Mouse (Mus musculus) forebrain, embryonic 13.5 days (tissue): ENCODE measurements around the gene Tmem178b. TPM values are rescaled to one million over a fixed set of nuclear protein-coding genes. Genes with fewer than 3 reads are reported as not detected.

Experiments used
- ATAC-seq: fragments of 200-750 bp; cut with Nextera tagmentation; 2 replicates; pipeline ENCODE4 v1.8.0; 2017
- H3K27ac ChIP-seq: fragments of 300-500 bp; sonication (generic); 2 replicates; pipeline ENCODE4 v1.5.1; 2015; ENCODE audit warnings: inconsistent platforms, mild to moderate bottlenecking, moderate library complexity
- H3K27me3 ChIP-seq: fragments of 300-500 bp; sonication (generic); 2 replicates; pipeline ENCODE4 v1.6.1; 2015; ENCODE audit warnings: mild to moderate bottlenecking, inconsistent platforms
- H3K36me3 ChIP-seq: fragments of 300-500 bp; sonication (generic); 2 replicates; pipeline ENCODE4 v1.6.1; 2015; ENCODE audit warnings: mild to moderate bottlenecking, inconsistent platforms; ENCODE audit not compliant: poor library complexity, severe bottlenecking
- H3K4me1 ChIP-seq: fragments of 300-500 bp; sonication (generic); 2 replicates; pipeline ENCODE4 v1.6.1; 2015; ENCODE audit warnings: inconsistent platforms
- H3K4me2 ChIP-seq: fragments of 300-500 bp; sonication (generic); 2 replicates; pipeline ENCODE4 v1.6.1; 2015; ENCODE audit warnings: inconsistent platforms, mild to moderate bottlenecking, moderate library complexity
- H3K4me3 ChIP-seq: fragments of 300-500 bp; sonication (generic); 2 replicates; pipeline ENCODE4 v1.5.1; 2015; ENCODE audit warnings: mild to moderate bottlenecking, inconsistent platforms
- H3K9ac ChIP-seq: fragments of 300-500 bp; sonication (generic); 2 replicates; pipeline ENCODE4 v1.6.1; 2015; ENCODE audit warnings: mild to moderate bottlenecking, inconsistent platforms
- H3K9me3 ChIP-seq: fragments of 300-500 bp; sonication (generic); replicated peaks from 2 replicates; pipeline ENCODE4 v1.6.1; 2016; ENCODE audit warnings: inconsistent platforms
- WGBS: fragments of 180-500 bp; shearing (Covaris S2); methylation state at CpG from one replicate; pipeline ENCODE4 v1.1.7; 2015; 5-methylcytosine and 5-hydroxymethylcytosine counted together
- polyA plus RNA-seq: library from polyadenylated mRNA; unstranded; fragments of >200 nt; fragmentation: Nextera tagmentation; extraction: Ambion mirVana; gene quantifications from 2 replicates; pipeline ENCODE4 v1.2.1, GENCODE M21; 2015

Gene Tmem178b
- polyA plus RNA-seq, 1 experiment from 2014 or later, result 16.4 TPM

- no peak for ATAC-seq
- H3K4me2 ChIP-seq, result no peak overlapping the region
- H3K36me3 ChIP-seq, result no peaks in the 10 kb centered on the region
- no peak overlapping the region for H3K4me3 ChIP-seq
- WGBS, result 83% methylated on average over 9 of the region's 9 CpGs
- H3K27ac ChIP-seq, result no peak overlapping the region
- H3K9ac ChIP-seq, result no peak overlapping the region
- no peaks in the 10 kb centered on the region for H3K27me3 ChIP-seq
- no peaks in the 10 kb centered on the region for H3K9me3 ChIP-seq
- H3K4me1 ChIP-seq, result no peaks in the 10 kb centered on the region
Observed at GRCm38 (mm10) chr6:40144371-40144770, 271.3 kb downstream of the Tmem178b start.

- no peaks in the 10 kb centered on the region for H3K36me3 ChIP-seq
Observed at GRCm38 (mm10) chr6:40145601-40146000, 272.5 kb downstream of the Tmem178b start.

GRCm38 (mm10) chr6:40152241-40152640, 279.2 kb downstream of the Tmem178b start:
- H3K4me1 ChIP-seq, result no peaks in the 10 kb centered on the region
- no peak overlapping the region for H3K4me2 ChIP-seq
- H3K9ac ChIP-seq, result no peak overlapping the region
- WGBS, result 90% methylated on average over 8 of the region's 8 CpGs
- no peak for ATAC-seq
- no peaks in the 10 kb centered on the region for H3K9me3 ChIP-seq
- no peaks in the 10 kb centered on the region for H3K27me3 ChIP-seq
- no peak overlapping the region for H3K27ac ChIP-seq
- no peak overlapping the region for H3K4me3 ChIP-seq
- H3K36me3 ChIP-seq, result no peaks in the 10 kb centered on the region

More at GRCm38 (mm10) chr6:40145601-40146000, 272.5 kb downstream of the Tmem178b start:
- ATAC-seq, result no peak
- Histone ChIP-seq H3K9ac (no peak overlapping the region), H3K4me1 (no peaks in the 10 kb centered on the region), H3K9me3 (no peaks in the 10 kb centered on the region), H3K27me3 (no peaks in the 10 kb centered on the region), H3K4me2 (no peak overlapping the region), H3K4me3 (no peak overlapping the region), H3K27ac (no peak overlapping the region)
- WGBS, result 92% methylated on average over 3 of the region's 3 CpGs

GRCm38 (mm10) chr6:40161381-40161780, 288.3 kb downstream of the Tmem178b start:
- Histone ChIP-seq H3K4me1 (0 out of 2 replicates have a peak, but pooled peaks cover 4% of the 10 kb centered on the region), H3K9ac (no peak overlapping the region), H3K9me3 (no peaks in the 10 kb centered on the region), H3K36me3 (no peaks in the 10 kb centered on the region), H3K4me3 (no peak overlapping the region), H3K27me3 (no peaks in the 10 kb centered on the region), H3K27ac (no peak overlapping the region), H3K4me2 (no peak overlapping the region)
- WGBS, result 86% methylated on average over 5 of the region's 5 CpGs
- ATAC-seq, result no peak

GRCm38 (mm10) chr6:40173559-40173958, 300.5 kb downstream of the Tmem178b start:
- Histone ChIP-seq H3K4me1 (peaks cover 17% of the 10 kb centered on the region; the same call in 1 of the 2 replicates), H3K9me3 (no peaks in the 10 kb centered on the region), H3K27me3 (no peaks in the 10 kb centered on the region), H3K9ac (no peak overlapping the region), H3K4me2 (no peak overlapping the region), H3K27ac (peak overlapping the region; percentile 14; the same call in 1 of the 2 replicates), H3K4me3 (no peak overlapping the region), H3K36me3 (no peaks in the 10 kb centered on the region)
- ATAC-seq, result no peak
- WGBS, result 73% methylated on average over 6 of the region's 6 CpGs

- no peaks in the 10 kb centered on the region for H3K36me3 ChIP-seq
- H3K27me3 ChIP-seq, result no peaks in the 10 kb centered on the region
- ATAC-seq, result no peak
- no peak overlapping the region for H3K27ac ChIP-seq
- peaks cover 17% of the 10 kb centered on the region; the same call in 1 of the 2 replicates for H3K4me1 ChIP-seq
- H3K4me3 ChIP-seq, result no peak overlapping the region
- WGBS, result 67% methylated on average over 4 of the region's 4 CpGs
- H3K9me3 ChIP-seq, result no peaks in the 10 kb centered on the region
- H3K4me2 ChIP-seq, result no peak overlapping the region
- H3K9ac ChIP-seq, result no peak overlapping the region
Observed at GRCm38 (mm10) chr6:40177870-40178269, 304.8 kb downstream of the Tmem178b start.

- no peaks in the 10 kb centered on the region for H3K9me3 ChIP-seq
- peaks cover 17% of the 10 kb centered on the region for H3K4me1 ChIP-seq
- no peak for ATAC-seq
- no peaks in the 10 kb centered on the region for H3K36me3 ChIP-seq
- WGBS, result 87% methylated on average over 4 of the region's 4 CpGs
- no peaks in the 10 kb centered on the region for H3K27me3 ChIP-seq
- no peak overlapping the region for H3K4me3 ChIP-seq
- no peak overlapping the region for H3K27ac ChIP-seq
- no peak overlapping the region for H3K4me2 ChIP-seq
- no peak overlapping the region for H3K9ac ChIP-seq
Observed at GRCm38 (mm10) chr6:40180551-40180950, 307.5 kb downstream of the Tmem178b start.

- Histone ChIP-seq H3K9ac (no peak overlapping the region), H3K4me3 (no peak overlapping the region), H3K9me3 (no peaks in the 10 kb centered on the region), H3K27ac (no peak overlapping the region), H3K4me2 (no peak overlapping the region), H3K36me3 (no peaks in the 10 kb centered on the region), H3K27me3 (no peaks in the 10 kb centered on the region), H3K4me1 (peaks cover 6% of the 10 kb centered on the region; the same call in 1 of the 2 replicates)
- WGBS, result 71% methylated on average over 3 of the region's 3 CpGs
- ATAC-seq, result no peak
Observed at GRCm38 (mm10) chr6:40200661-40201060, 327.6 kb downstream of the Tmem178b start.

- Histone ChIP-seq H3K4me1 (peaks cover 6% of the 10 kb centered on the region; the same call in 1 of the 2 replicates), H3K4me3 (no peak overlapping the region), H3K9ac (no peak overlapping the region), H3K36me3 (no peaks in the 10 kb centered on the region), H3K27ac (no peak overlapping the region), H3K9me3 (no peaks in the 10 kb centered on the region), H3K27me3 (no peaks in the 10 kb centered on the region), H3K4me2 (no peak overlapping the region)
- WGBS, result 51% methylated on average over 2 of the region's 2 CpGs
- ATAC-seq, result peak; percentile 41; the same call in 1 of the 2 replicates
Observed at GRCm38 (mm10) chr6:40202602-40203001, 329.5 kb downstream of the Tmem178b start.

- Histone ChIP-seq H3K27me3 (no peaks in the 10 kb centered on the region), H3K9ac (no peak overlapping the region), H3K4me2 (no peak overlapping the region), H3K4me1 (peaks cover 6% of the 10 kb centered on the region; the same call in 1 of the 2 replicates), H3K36me3 (0 out of 2 replicates have a peak, but pooled peaks cover 2% of the 10 kb centered on the region), H3K27ac (no peak overlapping the region), H3K4me3 (no peak overlapping the region), H3K9me3 (no peaks in the 10 kb centered on the region)
- ATAC-seq, result no peak
- WGBS, result 77% methylated on average over 2 of the region's 2 CpGs
Observed at GRCm38 (mm10) chr6:40205380-40205779, 332.3 kb downstream of the Tmem178b start.

- no peak overlapping the region for H3K4me3 ChIP-seq
- no peaks in the 10 kb centered on the region for H3K27me3 ChIP-seq
- 85% methylated on average over 3 of the region's 3 CpGs for WGBS
Observed at GRCm38 (mm10) chr6:40208014-40208413, 334.9 kb downstream of the Tmem178b start.

GRCm38 (mm10) chr6:40209172-40209571, 336.1 kb downstream of the Tmem178b start:
- no peak overlapping the region for H3K4me3 ChIP-seq
- no peak for ATAC-seq
- WGBS, result 17% methylated on average over 2 of the region's 2 CpGs
- 0 out of 2 replicates have a peak, but pooled peaks cover 2% of the 10 kb centered on the region for H3K36me3 ChIP-seq
- no peak overlapping the region for H3K27ac ChIP-seq
- H3K4me2 ChIP-seq, result no peak overlapping the region
- no peaks in the 10 kb centered on the region for H3K4me1 ChIP-seq
- H3K9me3 ChIP-seq, result no peaks in the 10 kb centered on the region
- H3K9ac ChIP-seq, result no peak overlapping the region
- no peaks in the 10 kb centered on the region for H3K27me3 ChIP-seq

More at GRCm38 (mm10) chr6:40208014-40208413, 334.9 kb downstream of the Tmem178b start:
- Histone ChIP-seq H3K4me1 (peaks cover 6% of the 10 kb centered on the region; the same call in 1 of the 2 replicates), H3K27ac (no peak overlapping the region), H3K9ac (no peak overlapping the region), H3K36me3 (0 out of 2 replicates have a peak, but pooled peaks cover 2% of the 10 kb centered on the region), H3K9me3 (no peaks in the 10 kb centered on the region), H3K4me2 (no peak overlapping the region)
- no peak for ATAC-seq

GRCm38 (mm10) chr6:40217154-40217553, 344.1 kb downstream of the Tmem178b start:
- ATAC-seq, result no peak
- WGBS, result 94% methylated on average over 12 of the region's 12 CpGs
- H3K27ac ChIP-seq, result no peak overlapping the region

More at GRCm38 (mm10) chr6:40217154-40217553, 344.1 kb downstream of the Tmem178b start:
- H3K4me2 ChIP-seq, result no peak overlapping the region
- no peak overlapping the region for H3K4me3 ChIP-seq
- no peaks in the 10 kb centered on the region for H3K36me3 ChIP-seq
- H3K9me3 ChIP-seq, result no peaks in the 10 kb centered on the region
- no peaks in the 10 kb centered on the region for H3K27me3 ChIP-seq
- H3K9ac ChIP-seq, result no peak overlapping the region
- no peaks in the 10 kb centered on the region for H3K4me1 ChIP-seq
